Mouse (Mus musculus) naive thymus-derived CD4-positive, alpha-beta T cell, adult 2 months (primary cell): ENCODE measurements around the gene Samd4.

ENCODE experiments used
- DNase-seq: peaks from one replicate; pipeline ENCODE4 v3.0.0-alpha.2; 2011; ENCODE audit warnings: low read depth

Samd4 gene

GRCm38 (mm10) chr14:47000096-47000736, 117.6 kb downstream of the Samd4 start:
- no peak for DNase-seq

GRCm38 (mm10) chr14:47000786-47001761, 118.4 kb downstream of the Samd4 start:
- DNase-seq = no peak

GRCm38 (mm10) chr14:47004161-47004560, 121.5 kb downstream of the Samd4 start:
- no peak for DNase-seq

- no peak for DNase-seq
These were observed 128.8 kb downstream of the Samd4 start for GRCm38 (mm10) chr14:47011171-47012139.

GRCm38 (mm10) chr14:47015618-47016017, 133.0 kb downstream of the Samd4 start:
- no peak for DNase-seq

- no peak for DNase-seq
These were observed 135.0 kb downstream of the Samd4 start for GRCm38 (mm10) chr14:47017658-47018057.

GRCm38 (mm10) chr14:47020886-47021285, 138.2 kb downstream of the Samd4 start:
- DNase-seq = no peak

- no peak for DNase-seq
These were observed 140.9 kb downstream of the Samd4 start for GRCm38 (mm10) chr14:47023529-47023928.

- no peak for DNase-seq
These were observed 144.9 kb downstream of the Samd4 start for GRCm38 (mm10) chr14:47027431-47028118.

- no peak for DNase-seq
These were observed 148.9 kb downstream of the Samd4 start for GRCm38 (mm10) chr14:47031542-47031941.

- no peak for DNase-seq
These were observed 149.5 kb downstream of the Samd4 start for GRCm38 (mm10) chr14:47032140-47032539.

- no peak for DNase-seq
These were observed 150.8 kb downstream of the Samd4 start for GRCm38 (mm10) chr14:47033423-47033822.

GRCm38 (mm10) chr14:47041699-47042098, 159.0 kb downstream of the Samd4 start:
- DNase-seq = no peak

- no peak for DNase-seq
These were observed 166.4 kb downstream of the Samd4 start for GRCm38 (mm10) chr14:47049051-47049450.

GRCm38 (mm10) chr14:47051743-47052610, 169.3 kb downstream of the Samd4 start:
- no peak for DNase-seq

GRCm38 (mm10) chr14:47053101-47053500, 170.4 kb downstream of the Samd4 start:
- DNase-seq = no peak

GRCm38 (mm10) chr14:47053824-47054223, 171.2 kb downstream of the Samd4 start:
- no peak for DNase-seq

- DNase-seq = no peak
These were observed 176.3 kb downstream of the Samd4 start for GRCm38 (mm10) chr14:47058969-47059368.

- no peak for DNase-seq
These were observed 182.4 kb downstream of the Samd4 start for GRCm38 (mm10) chr14:47065067-47065466.

- no peak for DNase-seq
These were observed 184.2 kb downstream of the Samd4 start for GRCm38 (mm10) chr14:47066901-47067300.
